Mouse (Mus musculus): ENCODE measurements at regions not wholly inside any gene's neighbourhood (a gene's known extent, or its start where the extent isn't known, plus 50 kb on each side); places are given as distances from the start of the nearest gene placed in this dataset.

GRCm38 (mm10) chr14:72142883-72143487 lies 348.7 kb downstream of the Gm9195 start:
- Histone ChIP-seq H3K9ac (ENCODE audit: low read length) (no peak overlapping the region), H3K4me2 (ENCODE audit: low read depth, low read length) (no peak overlapping the region), H3K4me3 (replicated peaks; ENCODE audit: low read length) (no peak overlapping the region), H3K27me3 (ENCODE audit: control insufficient read depth, insufficient read depth, low read length) (no peaks in the 10 kb centered on the region), H3K36me3 (ENCODE audit: control insufficient read depth, insufficient read depth, low read length) (no peaks in the 10 kb centered on the region), H3K27ac (ENCODE audit: low read length) (no peak overlapping the region), H3K9me3 (replicated peaks; ENCODE audit: control insufficient read depth, low read length) (no peaks in the 10 kb centered on the region), H3K4me1 (ENCODE audit: control insufficient read depth, insufficient read depth, low read length) (no peaks in the 10 kb centered on the region)
- no peak for ATAC-seq (ENCODE audit: insufficient read depth, low FRiP score)
- WGBS = 27% methylated on average over 6 of the region's 6 CpGs

GRCm38 (mm10) chr14:72141136-72141535 lies 350.5 kb downstream of the Gm9195 start:
- 68% methylated on average over 4 of the region's 4 CpGs for WGBS
- H3K4me3 ChIP-seq (replicated peaks; ENCODE audit: low read length) = no peak overlapping the region
- no peak overlapping the region for H3K27ac ChIP-seq (ENCODE audit: low read length)
- H3K4me2 ChIP-seq (ENCODE audit: low read depth, low read length) = no peak overlapping the region
- no peaks in the 10 kb centered on the region for H3K36me3 ChIP-seq (ENCODE audit: control insufficient read depth, insufficient read depth, low read length)
- ATAC-seq (ENCODE audit: insufficient read depth, low FRiP score) = no peak
- H3K9me3 ChIP-seq (replicated peaks; ENCODE audit: control insufficient read depth, low read length) = no peaks in the 10 kb centered on the region
- no peaks in the 10 kb centered on the region for H3K27me3 ChIP-seq (ENCODE audit: control insufficient read depth, insufficient read depth, low read length)
- H3K9ac ChIP-seq (ENCODE audit: low read length) = no peak overlapping the region
- no peaks in the 10 kb centered on the region for H3K4me1 ChIP-seq (ENCODE audit: control insufficient read depth, insufficient read depth, low read length)

GRCm38 (mm10) chr14:72130149-72130548 lies 361.5 kb downstream of the Gm9195 start:
- H3K4me1 ChIP-seq (ENCODE audit: control insufficient read depth, insufficient read depth, low read length) = no peaks in the 10 kb centered on the region
- ATAC-seq (ENCODE audit: insufficient read depth, low FRiP score) = no peak
- no peak overlapping the region for H3K4me2 ChIP-seq (ENCODE audit: low read depth, low read length)
- no peak overlapping the region for H3K9ac ChIP-seq (ENCODE audit: low read length)
- H3K9me3 ChIP-seq (replicated peaks; ENCODE audit: control insufficient read depth, low read length) = no peaks in the 10 kb centered on the region
- H3K27me3 ChIP-seq (ENCODE audit: control insufficient read depth, insufficient read depth, low read length) = no peaks in the 10 kb centered on the region
- H3K36me3 ChIP-seq (ENCODE audit: control insufficient read depth, insufficient read depth, low read length) = no peaks in the 10 kb centered on the region
- H3K27ac ChIP-seq (ENCODE audit: low read length) = no peak overlapping the region
- WGBS = 65% methylated on average over 4 of the region's 4 CpGs
- no peak overlapping the region for H3K4me3 ChIP-seq (replicated peaks; ENCODE audit: low read length)

GRCm38 (mm10) chr14:72121786-72122185 lies 369.9 kb downstream of the Gm9195 start:
- Histone ChIP-seq H3K4me2 (ENCODE audit: low read depth, low read length) (no peak overlapping the region), H3K36me3 (ENCODE audit: control insufficient read depth, insufficient read depth, low read length) (no peaks in the 10 kb centered on the region), H3K9me3 (replicated peaks; ENCODE audit: control insufficient read depth, low read length) (no peaks in the 10 kb centered on the region; the same call in 1 of the 2 replicates), H3K27me3 (ENCODE audit: control insufficient read depth, insufficient read depth, low read length) (no peaks in the 10 kb centered on the region), H3K4me3 (replicated peaks; ENCODE audit: low read length) (no peak overlapping the region), H3K9ac (ENCODE audit: low read length) (no peak overlapping the region), H3K27ac (ENCODE audit: low read length) (no peak overlapping the region), H3K4me1 (ENCODE audit: control insufficient read depth, insufficient read depth, low read length) (no peaks in the 10 kb centered on the region)
- 82% methylated on average over 4 of the region's 4 CpGs for WGBS
- no peak for ATAC-seq (ENCODE audit: insufficient read depth, low FRiP score)

- H3K4me3 ChIP-seq (replicated peaks; ENCODE audit: low read length) = no peak overlapping the region
- no peak for ATAC-seq (ENCODE audit: insufficient read depth, low FRiP score)
- H3K36me3 ChIP-seq (ENCODE audit: control insufficient read depth, insufficient read depth, low read length) = no peaks in the 10 kb centered on the region
- H3K9me3 ChIP-seq (replicated peaks; ENCODE audit: control insufficient read depth, low read length) = no peaks in the 10 kb centered on the region; the same call in 1 of the 2 replicates
- no peaks in the 10 kb centered on the region for H3K27me3 ChIP-seq (ENCODE audit: control insufficient read depth, insufficient read depth, low read length)
- no peaks in the 10 kb centered on the region for H3K4me1 ChIP-seq (ENCODE audit: control insufficient read depth, insufficient read depth, low read length)
- WGBS = 15% methylated on average over 1 of the region's 1 CpGs
- no peak overlapping the region for H3K27ac ChIP-seq (ENCODE audit: low read length)
- H3K4me2 ChIP-seq (ENCODE audit: low read depth, low read length) = no peak overlapping the region
- no peak overlapping the region for H3K9ac ChIP-seq (ENCODE audit: low read length)
Measured at GRCm38 (mm10) chr14:72121006-72121405, 370.6 kb downstream of the Gm9195 start.

GRCm38 (mm10) chr14:72116842-72117241 lies 374.8 kb downstream of the Gm9195 start:
- no peaks in the 10 kb centered on the region for H3K9me3 ChIP-seq (replicated peaks; ENCODE audit: control insufficient read depth, low read length)
- H3K4me3 ChIP-seq (replicated peaks; ENCODE audit: low read length) = no peak overlapping the region
- ATAC-seq (ENCODE audit: insufficient read depth, low FRiP score) = no peak
- H3K4me2 ChIP-seq (ENCODE audit: low read depth, low read length) = no peak overlapping the region
- no peaks in the 10 kb centered on the region for H3K4me1 ChIP-seq (ENCODE audit: control insufficient read depth, insufficient read depth, low read length)
- H3K9ac ChIP-seq (ENCODE audit: low read length) = no peak overlapping the region
- no peaks in the 10 kb centered on the region for H3K27me3 ChIP-seq (ENCODE audit: control insufficient read depth, insufficient read depth, low read length)
- H3K27ac ChIP-seq (ENCODE audit: low read length) = no peak overlapping the region
- H3K36me3 ChIP-seq (ENCODE audit: control insufficient read depth, insufficient read depth, low read length) = no peaks in the 10 kb centered on the region
- 66% methylated on average over 4 of the region's 4 CpGs for WGBS

GRCm38 (mm10) chr14:72113377-72113993 lies 378.2 kb downstream of the Gm9195 start:
- H3K36me3 ChIP-seq (ENCODE audit: control insufficient read depth, insufficient read depth, low read length) = no peaks in the 10 kb centered on the region
- H3K4me3 ChIP-seq (replicated peaks; ENCODE audit: low read length) = no peak overlapping the region
- H3K9me3 ChIP-seq (replicated peaks; ENCODE audit: control insufficient read depth, low read length) = no peaks in the 10 kb centered on the region
- H3K4me1 ChIP-seq (ENCODE audit: control insufficient read depth, insufficient read depth, low read length) = no peaks in the 10 kb centered on the region
- H3K27ac ChIP-seq (ENCODE audit: low read length) = no peak overlapping the region
- 79% methylated on average over 8 of the region's 8 CpGs for WGBS
- no peaks in the 10 kb centered on the region for H3K27me3 ChIP-seq (ENCODE audit: control insufficient read depth, insufficient read depth, low read length)
- H3K4me2 ChIP-seq (ENCODE audit: low read depth, low read length) = no peak overlapping the region
- no peak for ATAC-seq (ENCODE audit: insufficient read depth, low FRiP score)
- H3K9ac ChIP-seq (ENCODE audit: low read length) = no peak overlapping the region

- no peaks in the 10 kb centered on the region for H3K4me1 ChIP-seq (ENCODE audit: control insufficient read depth, insufficient read depth, low read length)
- H3K27me3 ChIP-seq (ENCODE audit: control insufficient read depth, insufficient read depth, low read length) = no peaks in the 10 kb centered on the region
- ATAC-seq (ENCODE audit: insufficient read depth, low FRiP score) = peak; percentile 64; the same call in 1 of the 2 replicates
- H3K4me2 ChIP-seq (ENCODE audit: low read depth, low read length) = no peak overlapping the region
- no peak overlapping the region for H3K4me3 ChIP-seq (replicated peaks; ENCODE audit: low read length)
- H3K9ac ChIP-seq (ENCODE audit: low read length) = no peak overlapping the region
- 42% methylated on average over 2 of the region's 2 CpGs for WGBS
- no peaks in the 10 kb centered on the region for H3K9me3 ChIP-seq (replicated peaks; ENCODE audit: control insufficient read depth, low read length)
- no peak overlapping the region for H3K27ac ChIP-seq (ENCODE audit: low read length)
- H3K36me3 ChIP-seq (ENCODE audit: control insufficient read depth, insufficient read depth, low read length) = no peaks in the 10 kb centered on the region
Measured at GRCm38 (mm10) chr14:72110689-72111088, 380.9 kb downstream of the Gm9195 start.

GRCm38 (mm10) chr14:72091579-72091978 lies 400.1 kb downstream of the Gm9195 start:
- no peak for ATAC-seq (ENCODE audit: insufficient read depth, low FRiP score)
- H3K4me3 ChIP-seq (replicated peaks; ENCODE audit: low read length) = no peak overlapping the region
- H3K27ac ChIP-seq (ENCODE audit: low read length) = no peak overlapping the region
- no peaks in the 10 kb centered on the region for H3K27me3 ChIP-seq (ENCODE audit: control insufficient read depth, insufficient read depth, low read length)
- no peak overlapping the region for H3K9ac ChIP-seq (ENCODE audit: low read length)
- WGBS = 59% methylated on average over 2 of the region's 2 CpGs
- H3K4me1 ChIP-seq (ENCODE audit: control insufficient read depth, insufficient read depth, low read length) = no peaks in the 10 kb centered on the region
- H3K36me3 ChIP-seq (ENCODE audit: control insufficient read depth, insufficient read depth, low read length) = no peaks in the 10 kb centered on the region
- H3K9me3 ChIP-seq (replicated peaks; ENCODE audit: control insufficient read depth, low read length) = no peaks in the 10 kb centered on the region
- no peak overlapping the region for H3K4me2 ChIP-seq (ENCODE audit: low read depth, low read length)
